9 mouse cellular contexts compared by ENCODE assay signal in the genomic region with DNA sequence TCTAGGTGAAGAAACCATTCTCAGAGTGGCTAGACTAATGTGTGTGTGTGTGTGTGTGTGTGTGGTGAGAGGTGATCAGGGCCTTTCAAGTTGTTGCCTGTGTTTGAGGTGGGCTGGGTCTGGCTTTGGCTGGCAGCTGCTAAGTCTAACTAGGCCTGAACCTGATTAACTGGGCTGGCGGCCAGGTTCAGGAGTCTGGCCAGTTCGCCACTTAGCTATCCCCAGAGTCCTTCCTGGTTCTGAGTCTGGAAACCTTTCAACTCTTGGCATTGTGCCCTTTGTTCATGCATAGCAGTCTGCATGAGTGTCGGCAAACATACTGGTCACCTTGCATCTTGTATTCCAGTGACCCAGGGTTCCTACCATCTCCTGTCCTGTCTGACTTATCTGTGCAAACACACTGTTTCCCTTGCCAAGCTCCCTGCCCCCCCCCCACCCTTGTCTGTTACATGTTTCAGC. TPM values are rescaled to one million over a fixed set of nuclear protein-coding genes. Genes with fewer than 3 reads are reported as not detected.
DNase-seq lines count a peak whose midpoint lies in the region; ATAC-seq and TF ChIP-seq lines count a peak whose summit lies in the region.
"Had no signal": no experiment of that assay in that cellular context is flagged by ENCODE, and none has a peak within 500 bp of the region (broad histone marks: within the 10 kb centered on the region; RNA-seq: fewer than 3 reads in every experiment).

No protein-coding gene starts in this region.

- H3K27me3 ChIP-seq in forebrain, postnatal 0 days (ENCODE audit: insufficient read depth, low read length): no peaks in the 10 kb centered on the region
- no peaks in the 10 kb centered on the region for H3K27me3 ChIP-seq in intestine, embryonic 16.5 days (replicated peaks; ENCODE audit: control insufficient read depth, insufficient read depth, low read length)
- H3K27me3 ChIP-seq in lung, postnatal 0 days (replicated peaks; ENCODE audit: insufficient read depth, low read length): no peaks in the 10 kb centered on the region

- no peak for TF ChIP-seq CTCF in forebrain, postnatal 0 days (IDR thresholded peaks at IDR 0.05; ENCODE audit: low read depth)
- no peak for TF ChIP-seq CTCF in lung, postnatal 0 days (IDR thresholded peaks at IDR 0.05)

- no peak overlapping the region for H3K4me2 ChIP-seq in forebrain, postnatal 0 days (ENCODE audit: low read depth)
- H3K4me2 ChIP-seq in intestine, embryonic 16.5 days (ENCODE audit: low read depth, low read length): no peak overlapping the region
- no peak overlapping the region for H3K4me2 ChIP-seq in lung, postnatal 0 days (replicated peaks; ENCODE audit: low read depth, low read length)

- H3K9me3 ChIP-seq in forebrain, postnatal 0 days (ENCODE audit: low read length): no peaks in the 10 kb centered on the region
- no peaks in the 10 kb centered on the region for H3K9me3 ChIP-seq in intestine, embryonic 16.5 days (ENCODE audit: control insufficient read depth, low read length)
- no peaks in the 10 kb centered on the region for H3K9me3 ChIP-seq in lung, postnatal 0 days (ENCODE audit: low read length)
- H3K9me3 ChIP-seq: megakaryocyte, embryonic 14.5 days had no signal

- H3K27ac ChIP-seq in forebrain, postnatal 0 days (ENCODE audit: low read depth, low read length): no peak overlapping the region
- peak overlapping the region; percentile 31; the same call in 1 of the 2 replicates for H3K27ac ChIP-seq in intestine, embryonic 16.5 days (ENCODE audit: low read length)
- no peak overlapping the region for H3K27ac ChIP-seq in lung, postnatal 0 days (ENCODE audit: low read length)

- no peak overlapping the region for H3K4me3 ChIP-seq in forebrain, postnatal 0 days (ENCODE audit: low read depth, low read length)
- no peak overlapping the region for H3K4me3 ChIP-seq in intestine, embryonic 16.5 days (ENCODE audit: low read length)
- no peak overlapping the region for H3K4me3 ChIP-seq in lung, postnatal 0 days (ENCODE audit: low read depth, low read length)
- H3K4me3 ChIP-seq: megakaryocyte, embryonic 14.5 days had no signal

- H3K4me1 ChIP-seq in forebrain, postnatal 0 days (ENCODE audit: insufficient read depth): no peaks in the 10 kb centered on the region
- H3K4me1 ChIP-seq in intestine, embryonic 16.5 days (ENCODE audit: control insufficient read depth, insufficient read depth, low read length): peaks cover 11% of the 10 kb centered on the region; the same call in 1 of the 2 replicates
- no peaks in the 10 kb centered on the region for H3K4me1 ChIP-seq in lung, postnatal 0 days (ENCODE audit: insufficient read depth, low read depth, low read length)

- no peaks in the 10 kb centered on the region for H3K36me3 ChIP-seq in forebrain, postnatal 0 days (ENCODE audit: insufficient read depth)
- H3K36me3 ChIP-seq in intestine, embryonic 16.5 days (ENCODE audit: control insufficient read depth, insufficient read depth, low read length): no peaks in the 10 kb centered on the region
- no peaks in the 10 kb centered on the region for H3K36me3 ChIP-seq in lung, postnatal 0 days (ENCODE audit: insufficient read depth, low read length)

- H3K9ac ChIP-seq in forebrain, postnatal 0 days: no peak overlapping the region
- H3K9ac ChIP-seq in intestine, embryonic 16.5 days (ENCODE audit: low read depth, low read length): no peak overlapping the region
- no peak overlapping the region for H3K9ac ChIP-seq in lung, postnatal 0 days (replicated peaks; ENCODE audit: low read depth)

- ATAC-seq in forebrain, postnatal 0 days: peak; percentile 45; the same call in 1 of the 2 replicates
- peak; percentile 78 for ATAC-seq in intestine, embryonic 16.5 days
- peak; percentile 95 for ATAC-seq in lung, postnatal 0 days

- WGBS in forebrain, postnatal 0 days: 27% methylated on average over 3 of the region's 3 CpGs
- 32% methylated on average over 3 of the region's 3 CpGs for WGBS in intestine, embryonic 16.5 days
- WGBS in lung, postnatal 0 days: 30% methylated on average over 3 of the region's 3 CpGs

- no peak for TF ChIP-seq EP300 in lung, postnatal 0 days (IDR thresholded peaks at IDR 0.05)

- peak; percentile 100 for DNase-seq in MN1 (ENCODE audit: low spot score)
- DNase-seq in adrenal gland, adult 8-10 months: peak; percentile 15
- DNase-seq in forebrain, postnatal 0 days: peak; percentile 34
- peak; percentile 88 for DNase-seq in lung, postnatal 0 days (ENCODE audit: low spot score)
- DNase-seq in urinary bladder, postnatal 14 days (ENCODE audit: low spot score): peak; percentile 88
- no peak for DNase-seq in right cerebral cortex, postnatal 25 days
- DNase-seq in thymus, postnatal 14 days: no peak

RNA-seq across cellular contexts. Expression of a gene that starts 27.4 kb away (rescaled TPM):
- total RNA-seq in adrenal gland, adult 8-10 months (2022): 10 to 100 TPM; 26.8 to 35.3 (median 31.0) TPM
- total RNA-seq in forebrain, postnatal 0 days (2014; rRNA removed): 6.9 and 10.5 TPM in 2 replicates
- polyA plus RNA-seq in forebrain, postnatal 0 days (2015; fragmentation: Nextera tagmentation; extraction: Ambion mirVana): 4.4 and 8.1 TPM in 2 replicates
- 10.0 and 11.5 TPM in 2 replicates for polyA plus RNA-seq in intestine, embryonic 16.5 days (2015; fragmentation: Nextera tagmentation; extraction: Ambion mirVana)
- polyA plus RNA-seq in lung, postnatal 0 days (2015; fragmentation: Nextera tagmentation; extraction: Ambion mirVana): 24.7 and 32.3 TPM in 2 replicates

RNA-seq across cellular contexts. Expression of a gene that starts 52.5 kb away (rescaled TPM):
- total RNA-seq in adrenal gland, adult 8-10 months (2022): 10 to 100 TPM; 19.7 to 37.1 (median 27.6) TPM
- 11.3 and 12.5 TPM in 2 replicates for total RNA-seq in forebrain, postnatal 0 days (2014; rRNA removed)
- polyA plus RNA-seq in forebrain, postnatal 0 days (2015; fragmentation: Nextera tagmentation; extraction: Ambion mirVana): 42.5 and 45.7 TPM in 2 replicates
- polyA plus RNA-seq in intestine, embryonic 16.5 days (2015; fragmentation: Nextera tagmentation; extraction: Ambion mirVana): 232 and 330 TPM in 2 replicates
- polyA plus RNA-seq in lung, postnatal 0 days (2015; fragmentation: Nextera tagmentation; extraction: Ambion mirVana): 95.6 and 103 TPM in 2 replicates

Comparison
In these comparisons a context has a peak if more than half of its experiments do, and no peak if none do; other contexts are left out.
1. DNase-seq: peak in MN1 (single experiment), adrenal gland, adult 8-10 months (single experiment), forebrain, postnatal 0 days (single experiment), lung, postnatal 0 days (single experiment) and urinary bladder, postnatal 14 days (single experiment); none in right cerebral cortex, postnatal 25 days (single experiment) and thymus, postnatal 14 days (single experiment).
2. ATAC-seq: peak in every context shown above with its lines; median percentile 95 in lung, postnatal 0 days; 78 in intestine, embryonic 16.5 days; 45 in forebrain, postnatal 0 days.